Mouse (Mus musculus) CD4-positive, CD25-positive, alpha-beta regulatory T cell, adult 9 weeks (primary cell): ENCODE measurements around the gene Pitx1. TPM values are rescaled to one million over a fixed set of nuclear protein-coding genes. Genes with fewer than 3 reads are reported as not detected.

Experiments
- polyA plus RNA-seq: library from polyadenylated mRNA; unstranded; fragments of 100-300 nt; shearing (Covaris generic); gene quantifications from one replicate; pipeline ENCODE4 v1.2.1, GENCODE M21; 2017

Pitx1 gene
- not detected for polyA plus RNA-seq

DNA sequence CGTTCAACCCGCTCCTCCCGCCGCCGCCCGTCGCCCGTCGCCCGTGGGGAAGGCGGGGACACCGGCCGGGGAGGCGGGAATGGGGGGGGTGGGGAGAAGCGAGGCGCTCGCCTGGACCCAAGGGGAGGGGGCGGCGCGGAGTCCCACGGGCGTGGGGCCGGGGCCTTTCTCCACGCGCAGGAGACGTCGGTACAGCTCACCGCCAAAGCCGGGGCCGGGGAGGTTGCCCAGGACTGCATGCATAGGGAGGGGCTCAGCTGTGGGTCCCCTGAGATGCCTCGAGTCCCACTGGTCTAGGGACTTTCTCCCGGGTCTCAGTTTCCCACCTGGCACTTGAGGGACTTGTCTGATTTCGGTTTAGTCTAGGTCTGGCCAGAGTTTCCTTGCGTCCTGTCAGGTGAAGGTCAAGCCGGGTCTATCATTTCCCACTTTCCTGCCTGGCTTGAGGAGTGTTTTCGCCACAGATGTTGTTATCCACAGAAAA lies at the start of gene Pitx1:
Gene Pitx1 (minus strand): TSS at position 51 of the 484 bp plus-strand sequence.

DNA sequence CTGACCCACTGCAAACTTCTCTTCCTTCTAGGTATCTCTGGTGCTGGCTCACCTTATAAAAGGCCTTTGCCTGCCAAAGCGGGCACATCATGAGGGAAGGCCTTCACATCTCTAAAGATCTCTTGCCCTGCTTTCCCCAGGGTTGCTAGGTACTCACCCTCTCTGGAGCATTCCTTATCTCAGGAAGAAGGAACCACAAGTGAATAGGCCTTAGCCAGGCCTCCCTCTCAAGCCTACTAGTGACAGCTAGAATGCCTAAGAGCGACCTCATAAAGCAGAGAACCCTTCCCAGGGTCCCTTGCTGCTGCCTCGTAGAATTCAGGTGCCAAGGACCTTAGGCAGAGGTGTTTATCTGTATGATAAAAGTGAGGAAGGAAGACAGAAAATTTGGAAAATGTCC lies 51.7 kb downstream of the Pitx1 start, which contains the start of gene Catsper3:
Gene Catsper3 (plus strand): TSS at position 301 of the 400 bp plus-strand sequence.

Other genes with a start within 250 kb of the Pitx1 start
- 46.3 TPM for gene B4galt7, start 236.3 kb downstream of the Pitx1 start, polyA plus RNA-seq
- gene Caml, start 213.2 kb downstream of the Pitx1 start, polyA plus RNA-seq: 42.0 TPM
- gene Ddx46, start 201.2 kb downstream of the Pitx1 start, polyA plus RNA-seq: 87.5 TPM
- gene B230219D22Rik, start 143.1 kb downstream of the Pitx1 start, polyA plus RNA-seq: 8.5 TPM
- gene Txndc15, start 121.5 kb downstream of the Pitx1 start, polyA plus RNA-seq: 69.1 TPM
- 7.5 TPM for gene Pcbd2, start 108.8 kb downstream of the Pitx1 start, polyA plus RNA-seq
- not detected for gene Catsper3, start 51.6 kb downstream of the Pitx1 start, polyA plus RNA-seq